Mouse (Mus musculus) megakaryocyte, embryonic 14.5 days (primary cell): ENCODE results near the gene Snx29. TPM values are rescaled to one million over a fixed set of nuclear protein-coding genes. Genes with fewer than 3 reads are reported as not detected.
A peak's percentile ranks its signal among the peaks of the same experiment; 100 is the strongest.

ENCODE experiments used
- H3K27me3 ChIP-seq: replicated peaks from 2 replicates; pipeline ENCODE3; 2012; ENCODE audit warnings: inconsistent platforms
- H3K36me3 ChIP-seq: replicated peaks from 2 replicates; pipeline ENCODE3; 2012; ENCODE audit warnings: low read length, inconsistent platforms, mixed read lengths
- H3K4me1 ChIP-seq: 2 replicates; pipeline ENCODE4 v1.6.1; 2012; ENCODE audit warnings: inconsistent platforms
- H3K4me3 ChIP-seq: replicated peaks from 2 replicates; pipeline ENCODE3; 2012; ENCODE audit warnings: moderate library complexity, mild to moderate bottlenecking, inconsistent platforms
- H3K9me3 ChIP-seq: 2 replicates; pipeline ENCODE4 v1.6.1; 2012; ENCODE audit warnings: inconsistent platforms
- FLI1 ChIP-seq: IDR thresholded peaks from 2 replicates; pipeline ENCODE4 v1.6.1; 2012; ENCODE audit warnings: low read length, inconsistent platforms, mixed read lengths
- GATA1 ChIP-seq: IDR thresholded peaks from 3 replicates; pipeline ENCODE4 v1.6.1; 2012; ENCODE audit warnings: mixed read lengths, low read length, inconsistent platforms, borderline replicate concordance
- polyA plus RNA-seq: library from polyadenylated mRNA; stranded (reverse); fragments of >175 nt; gene quantifications from 2 replicates; pipeline ENCODE4 v1.2.3, GENCODE M21; 2012; ENCODE audit warnings: low replicate concordance; ENCODE audit not compliant: insufficient read depth

Snx29 gene
- polyA plus RNA-seq, 1 experiment: 3.9 TPM

GRCm38 (mm10) chr16:11457136-11457535 lies 134.4 kb downstream of the Snx29 start:
- Histone ChIP-seq H3K4me3 (peak overlapping the region; percentile 60), H3K9me3 (peaks cover 21% of the 10 kb centered on the region), H3K27me3 (peaks cover 4% of the 10 kb centered on the region), H3K36me3 (peaks cover 85% of the 10 kb centered on the region), H3K4me1 (peaks cover 78% of the 10 kb centered on the region)
- TF ChIP-seq GATA1: no peak
- no peak for TF ChIP-seq FLI1

GRCm38 (mm10) chr16:11457609-11458350 lies 135.1 kb downstream of the Snx29 start:
- peaks cover 81% of the 10 kb centered on the region for H3K4me1 ChIP-seq
- peaks cover under 1% of the 10 kb centered on the region for H3K27me3 ChIP-seq
- H3K9me3 ChIP-seq: peaks cover 15% of the 10 kb centered on the region
- no peak for TF ChIP-seq FLI1
- peaks cover 83% of the 10 kb centered on the region for H3K36me3 ChIP-seq
- no peak overlapping the region for H3K4me3 ChIP-seq

- Histone ChIP-seq H3K9me3 (no peaks in the 10 kb centered on the region), H3K27me3 (no peaks in the 10 kb centered on the region), H3K4me3 (peak overlapping the region; percentile 29), H3K36me3 (peaks cover 79% of the 10 kb centered on the region), H3K4me1 (peaks cover 97% of the 10 kb centered on the region)
- TF ChIP-seq GATA1: no peak
- TF ChIP-seq FLI1: no peak
Observed at GRCm38 (mm10) chr16:11460210-11460609, 137.5 kb downstream of the Snx29 start.

- Histone ChIP-seq H3K4me1 (peaks cover 92% of the 10 kb centered on the region), H3K27me3 (no peaks in the 10 kb centered on the region), H3K4me3 (peak overlapping the region; percentile 87), H3K9me3 (no peaks in the 10 kb centered on the region), H3K36me3 (peaks cover 75% of the 10 kb centered on the region)
- TF ChIP-seq FLI1 (0 out of 2 replicates have a peak, but pooled peaks have one; percentile 23), GATA1 (peak; percentile 68; the same call in 2 of the 3 replicates)
Observed at GRCm38 (mm10) chr16:11461612-11462011, 138.9 kb downstream of the Snx29 start.

GRCm38 (mm10) chr16:11468533-11469179 lies 145.9 kb downstream of the Snx29 start:
- peaks cover 88% of the 10 kb centered on the region for H3K36me3 ChIP-seq
- no peaks in the 10 kb centered on the region for H3K9me3 ChIP-seq
- peaks cover 92% of the 10 kb centered on the region for H3K4me1 ChIP-seq
- H3K4me3 ChIP-seq: peak overlapping the region; percentile 66
- TF ChIP-seq GATA1: no peak
- no peak for TF ChIP-seq FLI1
- H3K27me3 ChIP-seq: no peaks in the 10 kb centered on the region

GRCm38 (mm10) chr16:11469491-11469890 lies 146.8 kb downstream of the Snx29 start:
- Histone ChIP-seq H3K9me3 (no peaks in the 10 kb centered on the region), H3K27me3 (no peaks in the 10 kb centered on the region), H3K4me1 (peaks cover 92% of the 10 kb centered on the region), H3K36me3 (peaks cover 88% of the 10 kb centered on the region), H3K4me3 (no peak overlapping the region)
- TF ChIP-seq FLI1 (no peak), GATA1 (no peak)

GRCm38 (mm10) chr16:11471246-11471645 lies 148.5 kb downstream of the Snx29 start:
- H3K36me3 ChIP-seq: peaks cover 84% of the 10 kb centered on the region
- H3K27me3 ChIP-seq: no peaks in the 10 kb centered on the region
- H3K4me1 ChIP-seq: peaks cover 98% of the 10 kb centered on the region
- no peak for TF ChIP-seq FLI1
- no peak for TF ChIP-seq GATA1
- no peaks in the 10 kb centered on the region for H3K9me3 ChIP-seq
- no peak overlapping the region for H3K4me3 ChIP-seq

- peaks cover 100% of the 10 kb centered on the region for H3K4me1 ChIP-seq
- no peak for TF ChIP-seq GATA1
- TF ChIP-seq FLI1: no peak
Observed at GRCm38 (mm10) chr16:11472852-11473251, 150.1 kb downstream of the Snx29 start.

GRCm38 (mm10) chr16:11473474-11473873 lies 150.8 kb downstream of the Snx29 start:
- H3K4me1 ChIP-seq: peaks cover 97% of the 10 kb centered on the region
- no peak for TF ChIP-seq GATA1
- TF ChIP-seq FLI1: no peak
- no peak overlapping the region for H3K4me3 ChIP-seq
- H3K9me3 ChIP-seq: no peaks in the 10 kb centered on the region
- no peaks in the 10 kb centered on the region for H3K27me3 ChIP-seq
- H3K36me3 ChIP-seq: peaks cover 85% of the 10 kb centered on the region

More at GRCm38 (mm10) chr16:11472852-11473251, 150.1 kb downstream of the Snx29 start:
- no peaks in the 10 kb centered on the region for H3K9me3 ChIP-seq
- H3K4me3 ChIP-seq: peak overlapping the region; percentile 14
- peaks cover 85% of the 10 kb centered on the region for H3K36me3 ChIP-seq
- H3K27me3 ChIP-seq: no peaks in the 10 kb centered on the region

- Histone ChIP-seq H3K4me1 (peaks cover 97% of the 10 kb centered on the region), H3K4me3 (no peak overlapping the region), H3K27me3 (no peaks in the 10 kb centered on the region), H3K36me3 (peaks cover 85% of the 10 kb centered on the region), H3K9me3 (no peaks in the 10 kb centered on the region)
- TF ChIP-seq GATA1 (no peak), FLI1 (no peak)
Observed at GRCm38 (mm10) chr16:11473893-11474505, 151.3 kb downstream of the Snx29 start.
